In genomic region chr5:129657931-129658330, GRCm38 (mm10) we compare ENCODE assay signal across 28 mouse cellular contexts. TPM values are rescaled to one million over a fixed set of nuclear protein-coding genes. Genes with fewer than 3 reads are reported as not detected.
DNase-seq lines count a peak whose midpoint lies in the region; ATAC-seq and TF ChIP-seq lines count a peak whose summit lies in the region.
"Had no signal": no experiment of that assay in that cellular context is flagged by ENCODE, and none has a peak within 500 bp of the region (broad histone marks: within the 10 kb centered on the region; RNA-seq: fewer than 3 reads in every experiment).

No protein-coding gene starts in this region.

- peak; percentile 68 for DNase-seq in heart, adult 11 months
- no peak for DNase-seq in heart, embryonic 10.5 days (ENCODE audit: low spot score)
- DNase-seq in ES-E14 (ENCODE audit: low read depth, low spot score) (no peak), ZHBTc4 (ENCODE audit: low read depth, low spot score) (peak; percentile 67)
- DNase-seq in gastrocnemius, postnatal 25 days = no peak
- no peak for DNase-seq in layer of hippocampus, adult 11-12 months (ENCODE audit: low spot score)
- DNase-seq: adrenal gland, adult 2 months; adrenal gland, postnatal 10 days; adrenal gland, postnatal 25 days; cerebellum, adult 11 months; cerebellum, adult 18-20 months; cerebellum, adult 8-10 months; cerebellum, adult 9-11 months; cerebellum, postnatal 14 days; cerebellum, postnatal 36 days; embryo, embryonic 11 days had no signal

- no peaks in the 10 kb centered on the region for H3K9me3 ChIP-seq in heart, embryonic 10.5 days
- H3K9me3 ChIP-seq in ES-E14 (ENCODE audit: control insufficient read depth, insufficient read depth, low read depth, low read length) = peaks cover 12% of the 10 kb centered on the region; the same call in 1 of the 2 replicates
- no peaks in the 10 kb centered on the region for H3K9me3 ChIP-seq in forebrain, embryonic 15.5 days
- H3K9me3 ChIP-seq: embryonic facial prominence, embryonic 13.5 days; embryonic facial prominence, embryonic 15.5 days; forebrain, embryonic 10.5 days; forebrain, embryonic 13.5 days had no signal

- H3K27ac ChIP-seq in heart, embryonic 10.5 days = no peak overlapping the region
- H3K27ac ChIP-seq in ES-E14 (ENCODE audit: insufficient read depth, low read depth, low read length, poor library complexity, severe bottlenecking) = no peak overlapping the region
- no peak overlapping the region for H3K27ac ChIP-seq in forebrain, embryonic 15.5 days (replicated peaks)
- H3K27ac ChIP-seq: embryonic facial prominence, embryonic 13.5 days; embryonic facial prominence, embryonic 15.5 days; forebrain, embryonic 10.5 days; forebrain, embryonic 13.5 days had no signal

- ATAC-seq in forebrain, embryonic 15.5 days (replicated peaks) = no peak
- ATAC-seq: forebrain, embryonic 13.5 days; forebrain, embryonic 16.5 days had no signal

- H3K4me2 ChIP-seq in forebrain, embryonic 15.5 days (replicated peaks) = no peak overlapping the region
- H3K4me2 ChIP-seq: embryonic facial prominence, embryonic 13.5 days; embryonic facial prominence, embryonic 15.5 days; forebrain, embryonic 13.5 days had no signal

- H3K4me1 ChIP-seq in heart, embryonic 10.5 days = no peaks in the 10 kb centered on the region
- no peaks in the 10 kb centered on the region for H3K4me1 ChIP-seq in ES-E14 (ENCODE audit: control insufficient read depth in 2 of 2, insufficient read depth in 2 of 2, low read length in 2 of 2, poor library complexity in 1 of 2)
- no peaks in the 10 kb centered on the region for H3K4me1 ChIP-seq in forebrain, embryonic 15.5 days
- H3K4me1 ChIP-seq: embryonic facial prominence, embryonic 13.5 days; embryonic facial prominence, embryonic 15.5 days; forebrain, embryonic 10.5 days; forebrain, embryonic 13.5 days had no signal

- H3K36me3 ChIP-seq in heart, embryonic 10.5 days = peaks cover 45% of the 10 kb centered on the region
- peaks cover 35% of the 10 kb centered on the region for H3K36me3 ChIP-seq in ES-E14 (ENCODE audit: control insufficient read depth, insufficient read depth, low read length, poor library complexity, severe bottlenecking)
- H3K36me3 ChIP-seq in forebrain, embryonic 15.5 days = peaks cover 44% of the 10 kb centered on the region

- H3K4me3 ChIP-seq in heart, embryonic 10.5 days = no peak overlapping the region
- no peak overlapping the region for H3K4me3 ChIP-seq in ES-E14 (ENCODE audit: insufficient read depth in 1 of 2, low read depth in 1 of 2, low read length in 2 of 2, poor library complexity in 1 of 2, severe bottlenecking in 1 of 2)
- no peak overlapping the region for H3K4me3 ChIP-seq in forebrain, embryonic 15.5 days
- H3K4me3 ChIP-seq: embryonic facial prominence, embryonic 13.5 days; embryonic facial prominence, embryonic 15.5 days; erythroblast, embryonic 14.5 days; forebrain, embryonic 10.5 days; forebrain, embryonic 13.5 days had no signal

- no peak overlapping the region for H3K9ac ChIP-seq in ES-E14 (ENCODE audit: insufficient read depth, low read depth, low read length, poor library complexity, severe bottlenecking)
- no peak overlapping the region for H3K9ac ChIP-seq in forebrain, embryonic 15.5 days (replicated peaks)
- H3K9ac ChIP-seq: embryonic facial prominence, embryonic 13.5 days; embryonic facial prominence, embryonic 15.5 days; forebrain, embryonic 13.5 days had no signal

- H3K27me3 ChIP-seq in heart, embryonic 10.5 days (ENCODE audit: insufficient read depth, poor library complexity, severe bottlenecking) = no peaks in the 10 kb centered on the region
- H3K27me3 ChIP-seq in forebrain, embryonic 15.5 days = no peaks in the 10 kb centered on the region
- H3K27me3 ChIP-seq: embryonic facial prominence, embryonic 13.5 days; embryonic facial prominence, embryonic 15.5 days; forebrain, embryonic 13.5 days had no signal

- 93% methylated on average over 15 of the region's 15 CpGs for WGBS in heart, embryonic 10.5 days
- WGBS in forebrain, embryonic 15.5 days = 95% methylated on average over 15 of the region's 15 CpGs

- in situ Hi-C loops in ES-E14 (cut with MboI; ENCODE audit: low sequenced_read_pairs in 2 of 2, unreplicated experiment in 2 of 2) = no loop called here

TF ChIP-seq in ES-E14, 5 proteins besides CTCF, POLR2A, EP300 and RAD21:
- TF ChIP-seq CHD2 (IDR thresholded peaks at IDR 0.05; ENCODE audit: low read depth, low read length) = no peak
- 0 out of 2 replicates have a peak, but pooled peaks have one; percentile 22 for TF ChIP-seq MAFK (IDR thresholded peaks at IDR 0.05; ENCODE audit: insufficient read depth, low read depth, low read length)
- TF ChIP-seq HCFC1 (IDR thresholded peaks at IDR 0.05; ENCODE audit: borderline replicate concordance, insufficient read depth, low read length) = no peak
- TF ChIP-seq ZNF384 (IDR thresholded peaks at IDR 0.05; ENCODE audit: low read depth, low read length) = no peak

RNA-seq across cellular contexts. Expression of gene Zfp11, which starts 12.0 kb away (rescaled TPM):
- polyA plus RNA-seq in heart, embryonic 10.5 days (2016; fragmentation: Nextera tagmentation; extraction: Ambion mirVana) = 5.0 and 5.2 TPM in 2 replicates
- total RNA-seq in ES-E14 (2012; rRNA removed) = 1.2 and 1.6 TPM in 2 replicates
- 9.3 and 9.4 TPM in 2 replicates for polyA plus RNA-seq in forebrain, embryonic 15.5 days (2015; fragmentation: Nextera tagmentation; extraction: Ambion mirVana)
- 1 to 10 TPM; 1.8 TPM for total RNA-seq in gastrocnemius, postnatal 25 days (2021)
- total RNA-seq: MEL had no signal

RNA-seq across cellular contexts. Expression of gene Sept14, which starts 50.4 kb away (rescaled TPM):
- polyA plus RNA-seq in heart, embryonic 10.5 days (2016; fragmentation: Nextera tagmentation; extraction: Ambion mirVana) = not detected in 2 replicates
- total RNA-seq in ES-E14 (2012; rRNA removed) = 0.27 and 0.69 TPM in 2 replicates
- polyA plus RNA-seq in forebrain, embryonic 15.5 days (2015; fragmentation: Nextera tagmentation; extraction: Ambion mirVana) = not detected in 2 replicates
- not detected for total RNA-seq in gastrocnemius, postnatal 25 days (2021)
- total RNA-seq: adrenal gland, postnatal 10 days; adrenal gland, postnatal 25 days; adrenal gland, postnatal 4 days; common myeloid progenitor, adult 5-6 weeks; MEL had no signal
- polyA plus RNA-seq: adrenal gland, adult 2 months; C2C12; embryonic facial prominence, embryonic 11.5 days; embryonic facial prominence, embryonic 13.5 days; embryonic facial prominence, embryonic 15.5 days; erythroblast, embryonic 14.5 days; forebrain, embryonic 10.5 days; forebrain, embryonic 13.5 days; forebrain, embryonic 16.5 days had no signal

RNA-seq across cellular contexts. Expression of gene Mrps17, which starts 57.4 kb away (rescaled TPM):
- 162 and 176 TPM in 2 replicates for polyA plus RNA-seq in heart, embryonic 10.5 days (2016; fragmentation: Nextera tagmentation; extraction: Ambion mirVana)
- 142 and 147 TPM in 2 replicates for total RNA-seq in ES-E14 (2012; rRNA removed)
- 189 TPM in 2 replicates for polyA plus RNA-seq in forebrain, embryonic 15.5 days (2015; fragmentation: Nextera tagmentation; extraction: Ambion mirVana)
- total RNA-seq in gastrocnemius, postnatal 25 days (2021) = 10 to 100 TPM; 57.3 to 63.7 TPM

Comparison
In these comparisons a context has a peak if more than half of its experiments do, and no peak if none do; other contexts are left out.
1. DNase-seq: peak in heart, adult 11 months (single experiment) and ZHBTc4 (single experiment); none in heart, embryonic 10.5 days (single experiment), ES-E14 (single experiment), gastrocnemius, postnatal 25 days (single experiment) and layer of hippocampus, adult 11-12 months (single experiment).